Mouse (Mus musculus) stomach, embryonic 15.5 days (tissue): ENCODE measurements around the gene Tmem9. TPM values are rescaled to one million over a fixed set of nuclear protein-coding genes. Genes with fewer than 3 reads are reported as not detected.

Experiments used
- ATAC-seq: fragments of 200-750 bp; cut with Nextera tagmentation; 2 replicates; pipeline ENCODE4 v1.8.0; 2017; ENCODE audit warnings: low read depth, moderate number of reproducible peaks, moderate TSS enrichment; ENCODE audit not compliant: insufficient read depth, low FRiP score
- H3K27ac ChIP-seq: fragments of 300-500 bp; sonication (generic); 2 replicates; pipeline ENCODE4 v1.5.1; 2015; ENCODE audit warnings: mild to moderate bottlenecking, inconsistent platforms
- H3K27me3 ChIP-seq: fragments of 300-500 bp; sonication (generic); replicated peaks from 2 replicates; pipeline ENCODE4 v1.6.1; 2015; ENCODE audit warnings: inconsistent platforms
- H3K36me3 ChIP-seq: fragments of 300-500 bp; sonication (generic); 2 replicates; pipeline ENCODE4 v1.6.1; 2015; ENCODE audit warnings: inconsistent platforms
- H3K4me1 ChIP-seq: fragments of 300-500 bp; sonication (generic); 2 replicates; pipeline ENCODE4 v1.6.1; 2015; ENCODE audit warnings: inconsistent platforms
- H3K4me2 ChIP-seq: fragments of 300-500 bp; sonication (generic); 2 replicates; pipeline ENCODE4 v1.6.1; 2015; ENCODE audit warnings: mild to moderate bottlenecking, inconsistent platforms
- H3K4me3 ChIP-seq: fragments of 300-500 bp; sonication (generic); replicated peaks from 2 replicates; pipeline ENCODE4 v1.5.1; 2015; ENCODE audit warnings: inconsistent platforms
- H3K9ac ChIP-seq: fragments of 300-500 bp; sonication (generic); 2 replicates; pipeline ENCODE4 v1.6.1; 2015; ENCODE audit warnings: inconsistent platforms
- H3K9me3 ChIP-seq: fragments of 300-500 bp; sonication (generic); 2 replicates; pipeline ENCODE4 v1.6.1; 2016; ENCODE audit warnings: inconsistent platforms
- WGBS: fragments of 180-500 bp; shearing (Covaris S2); methylation state at CpG from one replicate; pipeline ENCODE4 v1.1.7; 2015; 5-methylcytosine and 5-hydroxymethylcytosine counted together
- polyA plus RNA-seq: library from polyadenylated mRNA; unstranded; fragments of >200 nt; fragmentation: Nextera tagmentation; extraction: Ambion mirVana; gene quantifications from 2 replicates; pipeline ENCODE4 v1.2.1, GENCODE M21; 2015

The Tmem9 gene
- polyA plus RNA-seq, 1 experiment from 2014 or later: 141 TPM

DNA sequence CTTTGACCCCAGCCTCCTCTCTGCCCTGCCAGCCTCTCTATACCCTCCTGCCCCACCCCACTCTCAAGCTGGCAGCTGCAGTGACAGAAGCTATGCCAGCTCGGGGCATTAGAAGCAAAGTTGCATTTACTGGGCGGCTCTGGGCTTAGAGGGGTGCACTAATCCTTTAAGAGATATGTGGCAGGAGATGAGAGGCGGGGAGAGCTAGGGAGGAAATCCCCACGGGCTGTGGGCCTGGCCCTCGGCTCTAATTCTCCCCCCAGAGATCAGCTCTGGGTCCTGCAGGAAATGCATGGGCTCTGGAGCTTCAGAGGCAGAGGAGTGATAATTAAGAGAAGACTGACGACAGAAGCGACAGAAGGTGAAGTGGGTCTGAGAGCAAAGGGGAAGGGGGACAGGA lies 25.0 kb downstream of the Tmem9 start:
- H3K36me3 ChIP-seq: peaks cover 46% of the 10 kb centered on the region
- ATAC-seq: no peak
- H3K4me2 ChIP-seq: no peak overlapping the region
- WGBS: 66% methylated on average over 7 of the region's 7 CpGs
- no peaks in the 10 kb centered on the region for H3K9me3 ChIP-seq
- H3K4me1 ChIP-seq: no peaks in the 10 kb centered on the region
- H3K4me3 ChIP-seq: no peak overlapping the region
- no peak overlapping the region for H3K9ac ChIP-seq
- H3K27ac ChIP-seq: no peak overlapping the region
- H3K27me3 ChIP-seq: no peaks in the 10 kb centered on the region

DNA sequence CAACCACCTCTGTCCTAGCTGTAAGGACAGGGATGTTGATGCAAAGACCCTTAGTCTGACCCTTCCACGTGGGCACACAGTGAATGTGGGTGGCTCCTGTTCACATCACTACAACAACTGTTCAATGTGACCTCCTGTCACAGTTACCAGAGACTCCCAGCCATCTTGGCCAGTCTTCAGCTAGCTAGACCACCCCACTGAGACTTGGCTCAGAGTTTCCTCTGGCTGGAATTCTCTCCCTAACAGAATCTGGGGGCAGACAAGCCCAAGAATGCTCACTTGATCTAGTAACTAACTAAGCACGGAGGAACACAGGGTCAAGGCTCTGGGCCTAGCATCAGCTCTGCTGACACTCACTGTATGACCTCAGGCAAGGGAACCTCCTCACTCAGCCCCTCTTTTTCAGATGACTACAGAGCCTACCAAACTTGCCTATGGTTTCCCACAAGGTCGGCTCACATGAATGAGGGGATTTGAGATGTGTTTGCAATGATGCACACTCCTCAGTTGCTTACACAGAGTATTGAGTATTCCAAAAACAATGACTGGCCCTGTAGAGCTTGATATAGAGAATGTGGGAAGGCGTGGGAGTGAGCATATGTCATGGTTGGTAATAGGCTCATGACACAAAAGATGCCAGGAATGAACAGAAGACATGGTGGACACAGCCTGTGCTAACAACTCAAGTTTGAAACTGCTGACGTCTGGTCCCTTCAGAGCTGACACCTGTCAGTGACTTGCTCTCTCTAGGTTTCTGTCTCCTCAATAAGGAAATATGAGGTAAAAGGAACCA lies 31.0 kb downstream of the Tmem9 start:
- Histone ChIP-seq H3K9ac (no peak overlapping the region), H3K4me3 (no peak overlapping the region), H3K4me1 (peaks cover 14% of the 10 kb centered on the region), H3K27ac (no peak overlapping the region), H3K36me3 (peaks cover 13% of the 10 kb centered on the region; the same call in 1 of the 2 replicates), H3K4me2 (no peak overlapping the region), H3K27me3 (no peaks in the 10 kb centered on the region), H3K9me3 (no peaks in the 10 kb centered on the region)
- ATAC-seq: no peak
- 75% methylated on average over 5 of the region's 5 CpGs for WGBS

GRCm38 (mm10) chr1:136040452-136040851 lies 32.5 kb downstream of the Tmem9 start:
- Histone ChIP-seq H3K27me3 (no peaks in the 10 kb centered on the region), H3K27ac (no peak overlapping the region), H3K4me2 (peak overlapping the region; percentile 24; the same call in 1 of the 2 replicates), H3K4me3 (no peak overlapping the region), H3K9ac (no peak overlapping the region), H3K4me1 (peaks cover 14% of the 10 kb centered on the region), H3K36me3 (no peaks in the 10 kb centered on the region), H3K9me3 (no peaks in the 10 kb centered on the region)
- WGBS: 12% methylated on average over 11 of the region's 11 CpGs
- ATAC-seq: peak; percentile 83

DNA sequence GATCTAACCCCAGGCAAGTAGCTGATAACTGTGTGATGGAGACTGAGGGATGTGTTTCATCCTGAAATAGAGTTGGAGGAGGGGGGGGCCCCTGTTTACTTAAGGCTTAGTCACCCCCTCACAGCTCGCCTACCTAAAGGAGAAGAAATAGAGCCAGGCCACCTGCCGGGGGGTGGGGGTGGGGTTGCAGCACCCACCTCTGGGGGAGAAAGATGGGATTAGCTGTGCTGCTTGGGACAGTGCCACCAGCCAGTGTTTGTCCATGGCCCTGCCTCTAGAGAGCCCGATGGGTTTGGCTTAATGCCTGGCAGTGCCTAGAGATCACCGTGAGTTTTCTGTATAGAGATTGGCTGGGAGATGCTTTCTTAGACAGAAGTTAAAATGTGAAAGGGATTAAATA lies 32.9 kb downstream of the Tmem9 start:
- peaks cover 14% of the 10 kb centered on the region for H3K4me1 ChIP-seq
- ATAC-seq: peak; percentile 38
- no peaks in the 10 kb centered on the region for H3K36me3 ChIP-seq
- H3K27ac ChIP-seq: no peak overlapping the region
- H3K9ac ChIP-seq: no peak overlapping the region
- peak overlapping the region; percentile 24; the same call in 1 of the 2 replicates for H3K4me2 ChIP-seq
- no peaks in the 10 kb centered on the region for H3K27me3 ChIP-seq
- no peak overlapping the region for H3K4me3 ChIP-seq
- 12% methylated on average over 4 of the region's 4 CpGs for WGBS
- H3K9me3 ChIP-seq: no peaks in the 10 kb centered on the region

DNA sequence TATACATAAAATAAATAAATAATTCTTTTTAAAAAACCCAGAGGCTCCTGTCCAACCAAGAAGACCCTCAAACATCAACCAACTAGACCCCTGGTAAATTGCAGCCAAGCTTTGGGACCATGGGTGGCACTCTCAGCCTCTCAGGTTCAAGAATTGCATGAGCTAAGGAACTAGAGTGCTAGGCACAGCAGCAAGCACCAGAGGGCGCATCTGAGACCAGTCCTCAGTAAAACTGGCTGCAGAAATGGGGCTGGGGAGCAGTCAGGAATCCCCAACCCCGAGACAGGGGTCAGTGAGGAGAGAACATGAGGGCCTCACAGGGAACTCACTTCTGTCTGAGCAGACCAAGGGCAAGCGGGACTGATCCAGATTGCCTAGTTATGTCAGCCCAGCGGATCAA lies 37.8 kb downstream of the Tmem9 start:
- Histone ChIP-seq H3K36me3 (no peaks in the 10 kb centered on the region), H3K27ac (no peak overlapping the region), H3K9me3 (no peaks in the 10 kb centered on the region), H3K9ac (no peak overlapping the region), H3K4me2 (no peak overlapping the region), H3K27me3 (peaks cover 19% of the 10 kb centered on the region), H3K4me1 (peaks cover 11% of the 10 kb centered on the region), H3K4me3 (no peak overlapping the region)
- WGBS: 19% methylated on average over 4 of the region's 4 CpGs
- ATAC-seq: no peak

GRCm38 (mm10) chr1:136047432-136047831 lies 39.5 kb downstream of the Tmem9 start:
- H3K9me3 ChIP-seq: no peaks in the 10 kb centered on the region
- 0% methylated on average over 2 of the region's 2 CpGs for WGBS
- H3K27ac ChIP-seq: no peak overlapping the region
- H3K4me3 ChIP-seq: no peak overlapping the region
- H3K27me3 ChIP-seq: peaks cover 26% of the 10 kb centered on the region
- no peaks in the 10 kb centered on the region for H3K36me3 ChIP-seq
- no peak overlapping the region for H3K4me2 ChIP-seq
- no peak overlapping the region for H3K9ac ChIP-seq
- peaks cover 9% of the 10 kb centered on the region; the same call in 1 of the 2 replicates for H3K4me1 ChIP-seq
- no peak for ATAC-seq

DNA sequence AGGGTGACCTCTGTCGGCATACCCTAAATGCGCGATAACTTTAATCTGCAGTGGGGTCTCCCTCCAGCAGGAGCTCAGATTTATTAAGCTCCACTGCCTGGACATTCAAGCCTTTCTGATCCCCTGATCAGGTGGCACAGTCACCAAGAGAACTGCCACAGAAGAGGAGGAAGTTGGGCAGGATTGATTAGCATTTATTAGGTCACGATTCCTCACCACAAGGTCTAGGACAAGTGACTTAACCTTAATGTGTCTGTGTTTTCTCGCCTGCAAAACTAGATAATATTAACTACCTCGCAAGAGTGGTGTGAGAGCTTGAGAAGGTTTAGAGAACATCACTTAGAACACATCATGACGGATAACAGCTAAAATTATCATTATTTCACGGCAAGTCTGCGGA lies 39.9 kb downstream of the Tmem9 start:
- Histone ChIP-seq H3K4me1 (peaks cover 9% of the 10 kb centered on the region; the same call in 1 of the 2 replicates), H3K9ac (no peak overlapping the region), H3K27me3 (peaks cover 26% of the 10 kb centered on the region), H3K36me3 (no peaks in the 10 kb centered on the region), H3K9me3 (no peaks in the 10 kb centered on the region), H3K27ac (no peak overlapping the region), H3K4me2 (no peak overlapping the region), H3K4me3 (no peak overlapping the region)
- 70% methylated on average over 9 of the region's 9 CpGs for WGBS
- ATAC-seq: no peak

GRCm38 (mm10) chr1:136050312-136051012 lies 42.5 kb downstream of the Tmem9 start, which contains the start of gene Ascl5:
Gene Ascl5 (plus strand): TSS chr1:136050804.
- no peaks in the 10 kb centered on the region for H3K9me3 ChIP-seq
- ATAC-seq: no peak
- H3K27me3 ChIP-seq: peaks cover 26% of the 10 kb centered on the region
- WGBS: 24% methylated on average over 29 of the region's 29 CpGs
- H3K4me2 ChIP-seq: peak within 1 kb of the TSS; percentile 55
- no peak within 1 kb of the TSS for H3K27ac ChIP-seq
- no peaks in the 10 kb centered on the region for H3K36me3 ChIP-seq
- peak within 1 kb of the TSS; percentile 28 for H3K4me3 ChIP-seq
- H3K9ac ChIP-seq: no peak within 1 kb of the TSS
- H3K4me1 ChIP-seq: peaks cover 9% of the 10 kb centered on the region; the same call in 1 of the 2 replicates

- no peak overlapping the region for H3K9ac ChIP-seq
- no peaks in the 10 kb centered on the region for H3K36me3 ChIP-seq
- peak; percentile 23; the same call in 1 of the 2 replicates for ATAC-seq
- H3K4me1 ChIP-seq: peaks cover 9% of the 10 kb centered on the region; the same call in 1 of the 2 replicates
- H3K4me3 ChIP-seq: peak overlapping the region; percentile 28
- peaks cover 26% of the 10 kb centered on the region for H3K27me3 ChIP-seq
- no peak overlapping the region for H3K27ac ChIP-seq
- H3K9me3 ChIP-seq: no peaks in the 10 kb centered on the region
- H3K4me2 ChIP-seq: peak overlapping the region; percentile 55
- 2% methylated on average over 35 of the region's 36 CpGs for WGBS
Measured at GRCm38 (mm10) chr1:136051013-136051315, 43.0 kb downstream of the Tmem9 start.

GRCm38 (mm10) chr1:136051465-136051864 lies 43.5 kb downstream of the Tmem9 start:
- H3K4me3 ChIP-seq: peak overlapping the region; percentile 28
- peak overlapping the region; percentile 55 for H3K4me2 ChIP-seq
- 3% methylated on average over 6 of the region's 6 CpGs for whole genome bisulfite sequencing
- H3K36me3 ChIP-seq: no peaks in the 10 kb centered on the region
- H3K9ac ChIP-seq: no peak overlapping the region
- H3K4me1 ChIP-seq: peaks cover 9% of the 10 kb centered on the region; the same call in 1 of the 2 replicates
- ATAC-seq: peak; percentile 73; the same call in 1 of the 2 replicates
- H3K27ac ChIP-seq: no peak overlapping the region
- no peaks in the 10 kb centered on the region for H3K9me3 ChIP-seq
- H3K27me3 ChIP-seq: peaks cover 26% of the 10 kb centered on the region

DNA sequence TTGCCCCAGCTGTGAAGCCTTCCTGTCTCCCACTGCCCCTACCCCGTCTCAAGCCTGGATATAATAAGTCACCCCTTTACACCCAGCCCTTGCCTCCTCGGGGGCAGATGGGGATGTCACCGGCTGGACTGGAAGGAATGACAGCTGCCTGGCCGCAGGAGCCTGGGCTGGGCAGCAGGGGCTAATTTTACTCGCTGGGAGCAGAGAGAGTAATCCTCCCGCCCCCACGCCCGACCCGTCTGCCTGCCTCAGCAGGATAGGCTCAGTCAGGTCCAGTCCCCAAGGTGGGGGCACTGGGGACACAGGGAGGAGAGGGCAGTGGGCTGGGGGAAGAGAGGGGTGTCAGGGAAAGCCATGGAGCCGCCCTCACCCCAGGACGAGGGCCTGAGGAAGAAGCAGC lies 44.6 kb downstream of the Tmem9 start, which contains the start of gene Cacna1s:
Cacna1s (plus strand) TSS at position 204 of the 400 bp plus-strand sequence.
- no peak for ATAC-seq
- H3K9me3 ChIP-seq: no peaks in the 10 kb centered on the region
- WGBS: 52% methylated on average over 11 of the region's 11 CpGs

DNA sequence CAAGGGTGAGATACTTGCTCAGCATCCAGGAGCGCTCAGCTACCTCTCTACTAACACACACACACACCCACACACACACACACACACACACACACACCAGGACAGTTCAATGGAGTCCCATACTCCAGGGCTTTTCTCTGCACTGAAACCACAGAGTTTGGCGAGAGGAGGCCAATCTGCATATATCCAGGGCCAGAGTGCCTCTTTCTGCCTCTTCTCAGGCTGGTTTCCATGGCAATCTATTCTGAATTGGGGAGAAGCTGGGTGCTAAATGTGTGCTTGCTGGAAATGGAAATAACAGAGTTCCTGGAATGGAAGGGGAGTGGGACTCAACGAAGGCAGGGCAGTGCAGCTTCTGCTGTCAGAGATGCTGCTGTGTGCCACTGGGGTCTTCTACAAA lies 47.8 kb downstream of the Tmem9 start:
- Histone ChIP-seq H3K36me3 (no peaks in the 10 kb centered on the region), H3K9ac (no peak overlapping the region), H3K4me1 (peaks cover 6% of the 10 kb centered on the region; the same call in 1 of the 2 replicates), H3K27me3 (peaks cover 6% of the 10 kb centered on the region), H3K4me3 (no peak overlapping the region), H3K4me2 (no peak overlapping the region), H3K27ac (no peak overlapping the region), H3K9me3 (no peaks in the 10 kb centered on the region)
- WGBS: 78% methylated on average over 3 of the region's 3 CpGs
- no peak for ATAC-seq

More for the DNA sequence above, 44.6 kb downstream of the Tmem9 start, which contains the start of gene Cacna1s:
- Histone ChIP-seq H3K9ac (no peak within 1 kb of the TSS), H3K4me2 (no peak within 1 kb of the TSS), H3K4me3 (no peak within 1 kb of the TSS), H3K4me1 (peaks cover 9% of the 10 kb centered on the region; the same call in 1 of the 2 replicates), H3K27ac (no peak within 1 kb of the TSS), H3K27me3 (peaks cover 26% of the 10 kb centered on the region), H3K36me3 (no peaks in the 10 kb centered on the region)
